Mouse (Mus musculus): ENCODE data around the gene Zfp345. TPM values are rescaled to one million over a fixed set of nuclear protein-coding genes. Genes with fewer than 3 reads are reported as not detected.
A peak's percentile ranks its signal among the peaks of the same experiment; 100 is the strongest.
"Not testable (repeated sequence)": the region's sequence is repeated elsewhere in the genome, so short reads cannot be mapped to it uniquely, and the experiment has no call there.

Gene Zfp345
- 0.14 and 0.29 TPM in 2 replicates for polyA plus RNA-seq (2014; fragmentation: Nextera tagmentation; extraction: Ambion mirVana)

DNA sequence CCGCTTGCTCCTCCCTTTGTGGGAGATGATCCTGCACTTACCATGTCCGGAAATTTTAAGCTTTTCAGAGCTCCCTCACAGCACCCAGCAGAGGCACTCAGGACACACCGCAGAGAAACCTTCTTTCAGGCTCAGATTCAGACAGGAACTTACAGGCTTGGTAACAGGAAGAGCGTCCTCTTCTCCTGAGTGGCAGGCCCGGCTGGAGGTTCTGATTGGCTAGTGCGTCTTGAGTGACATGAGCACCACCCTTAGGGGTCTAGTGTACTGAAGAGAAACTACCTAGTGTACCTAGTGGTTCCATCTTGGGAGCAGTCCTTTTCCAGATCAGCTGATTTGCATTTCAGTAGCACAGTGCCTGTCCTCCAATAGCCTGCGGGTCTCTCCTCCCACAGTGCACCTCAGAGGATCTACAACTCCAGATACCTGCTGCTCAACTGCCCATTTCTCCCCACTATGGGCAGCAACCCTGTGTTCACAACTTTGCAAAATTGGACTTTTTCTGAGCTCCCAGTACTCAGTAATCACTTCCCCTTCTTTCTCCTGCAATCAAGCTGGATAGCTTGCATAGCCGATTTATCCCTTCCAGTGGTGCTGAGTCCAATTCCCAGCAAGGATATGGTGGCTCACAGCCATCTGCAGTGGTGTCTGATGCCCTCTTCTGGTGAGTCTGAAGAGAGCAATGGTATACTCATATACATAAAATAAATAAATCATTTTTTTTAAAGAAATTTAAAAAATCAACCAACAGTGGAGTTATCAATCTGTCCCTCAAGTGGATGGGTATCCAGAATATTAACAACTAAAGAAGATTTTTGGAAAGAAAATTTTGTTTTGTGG lies at the start of gene Zfp345:
Zfp345 (minus strand) TSS at position 153 of the 840 bp plus-strand sequence.
- H3K27ac ChIP-seq (ENCODE audit: low read depth, low read length); H3K9me3 ChIP-seq (ENCODE audit: control insufficient read depth, low read length); H3K4me2 ChIP-seq; H3K4me1 ChIP-seq (replicated peaks; ENCODE audit: control insufficient read depth, insufficient read depth, low read length); H3K9ac ChIP-seq (ENCODE audit: low read depth, low read length); DNase-seq (ENCODE audit: low spot score); H3K27me3 ChIP-seq (replicated peaks; ENCODE audit: control insufficient read depth, insufficient read depth, low read length); H3K4me3 ChIP-seq (ENCODE audit: low read depth, low read length); H3K36me3 ChIP-seq (ENCODE audit: control insufficient read depth, insufficient read depth, low read length): not testable (repeated sequence)
- ATAC-seq (replicated peaks; ENCODE audit: low FRiP score) = peak; percentile 59
- WGBS = 57% methylated on average over 7 of the region's 8 CpGs

DNA sequence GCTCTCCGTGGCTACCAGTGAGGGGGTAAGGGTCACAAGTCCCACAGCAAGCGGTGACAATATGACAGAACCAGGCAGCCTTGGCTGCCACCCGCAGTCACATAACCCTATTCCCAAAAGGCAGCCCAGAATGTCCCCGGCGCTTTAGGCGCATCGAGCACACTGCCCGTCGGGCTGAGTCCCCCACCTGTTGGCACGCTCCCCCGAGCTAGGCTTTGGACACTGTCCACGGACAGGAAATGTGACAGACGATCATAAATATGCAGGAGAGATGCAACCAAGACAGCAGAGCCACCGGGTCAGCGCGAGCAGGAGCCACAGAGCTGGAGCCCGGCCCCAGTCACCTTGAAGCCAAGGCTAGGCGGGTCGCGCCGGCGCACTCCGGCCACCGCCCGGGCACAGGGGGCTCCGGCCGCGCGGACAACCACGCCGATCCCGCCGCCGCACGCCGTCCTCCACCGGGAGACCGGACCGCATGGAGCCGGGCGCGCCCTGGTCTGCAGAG lies 40.9 kb upstream of the Zfp345 start:
- Histone ChIP-seq H3K4me2 (peak overlapping the region; percentile 65), H3K4me1 (replicated peaks; ENCODE audit: control insufficient read depth, insufficient read depth, low read length) (no peaks in the 10 kb centered on the region), H3K9ac (ENCODE audit: low read depth, low read length) (no peak overlapping the region), H3K36me3 (ENCODE audit: control insufficient read depth, insufficient read depth, low read length) (no peaks in the 10 kb centered on the region), H3K27me3 (replicated peaks; ENCODE audit: control insufficient read depth, insufficient read depth, low read length) (peaks cover 17% of the 10 kb centered on the region), H3K9me3 (ENCODE audit: control insufficient read depth, low read length) (no peaks in the 10 kb centered on the region), H3K27ac (ENCODE audit: low read depth, low read length) (no peak overlapping the region), H3K4me3 (ENCODE audit: low read depth, low read length) (peak overlapping the region; percentile 25)
- 4% methylated on average over 42 of the region's 42 CpGs for WGBS
- DNase-seq (ENCODE audit: low spot score) = peak; percentile 44
- ATAC-seq (replicated peaks; ENCODE audit: low FRiP score) = peak; percentile 52

DNA sequence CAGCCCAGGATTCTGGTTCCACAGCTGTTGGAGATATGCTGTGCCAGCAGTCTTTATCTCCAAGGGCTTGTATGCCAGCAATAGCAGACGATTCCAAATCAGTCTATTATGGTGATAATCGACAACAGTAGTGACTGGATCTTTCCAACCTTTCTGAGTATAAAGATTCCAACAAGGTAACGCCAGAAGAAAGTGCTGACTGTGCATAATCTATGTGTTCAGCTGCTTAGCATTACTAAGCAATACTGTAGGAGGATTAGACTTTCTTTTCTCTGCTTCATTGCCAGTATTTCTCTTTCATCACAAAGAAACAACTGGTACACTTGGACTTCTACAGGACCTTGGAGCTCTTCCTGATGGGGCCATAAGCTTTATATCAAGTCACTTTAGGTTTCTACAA lies 27.9 kb upstream of the Zfp345 start:
- H3K36me3 ChIP-seq (ENCODE audit: control insufficient read depth, insufficient read depth, low read length) = no peaks in the 10 kb centered on the region
- H3K27ac ChIP-seq (ENCODE audit: low read depth, low read length) = no peak overlapping the region
- no peaks in the 10 kb centered on the region for H3K9me3 ChIP-seq (ENCODE audit: control insufficient read depth, low read length)
- ATAC-seq (replicated peaks; ENCODE audit: low FRiP score) (no peak), DNase-seq (ENCODE audit: low spot score) (no peak)
- no peaks in the 10 kb centered on the region for H3K27me3 ChIP-seq (replicated peaks; ENCODE audit: control insufficient read depth, insufficient read depth, low read length)
- no peaks in the 10 kb centered on the region for H3K4me1 ChIP-seq (replicated peaks; ENCODE audit: control insufficient read depth, insufficient read depth, low read length)
- no peak overlapping the region for H3K4me2 ChIP-seq
- 68% methylated on average over 3 of the region's 3 CpGs for WGBS
- H3K4me3 ChIP-seq (ENCODE audit: low read depth, low read length) = no peak overlapping the region
- H3K9ac ChIP-seq (ENCODE audit: low read depth, low read length) = no peak overlapping the region

DNA sequence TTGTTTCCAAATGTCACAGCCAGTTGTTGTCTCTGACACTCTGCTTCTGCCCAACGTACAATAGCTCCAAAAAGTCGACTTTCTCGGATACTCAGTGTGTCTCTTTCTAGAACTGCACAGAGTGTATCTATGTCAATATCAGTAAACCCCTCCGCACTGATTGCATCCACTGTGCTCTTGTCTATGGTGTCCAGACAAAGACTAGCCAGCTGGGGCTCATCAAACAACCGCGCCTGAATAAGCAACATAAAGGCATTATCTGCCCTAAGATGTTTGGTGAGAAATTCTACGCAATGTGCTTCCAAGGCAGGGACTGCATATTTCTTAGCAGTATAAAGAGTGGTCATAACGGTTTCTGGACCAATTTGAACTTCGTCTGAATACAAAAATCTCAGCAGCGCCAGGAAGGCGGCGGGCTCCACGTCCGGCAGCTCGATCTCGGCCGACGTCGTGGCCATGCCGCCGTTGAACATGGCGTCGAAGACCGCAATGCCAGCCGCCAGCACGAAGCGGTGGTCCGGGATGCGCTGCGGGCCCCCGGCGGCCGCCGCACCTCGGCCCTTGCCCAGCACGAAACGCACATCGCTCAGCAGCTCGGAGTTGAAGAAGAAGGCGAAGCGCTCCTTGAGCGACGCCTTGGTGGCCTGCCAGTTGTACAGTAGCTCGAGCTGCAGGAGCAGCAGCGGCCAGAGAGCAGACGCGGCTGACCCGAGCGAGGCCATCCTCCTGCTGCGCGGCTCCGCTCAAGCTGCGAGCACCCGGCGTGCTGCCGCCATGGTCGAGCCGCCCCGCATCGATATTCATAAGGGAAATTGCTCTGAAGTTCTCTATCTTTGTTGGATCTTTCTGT lies 15.5 kb upstream of the Zfp345 start:
- not testable (repeated sequence) for H3K36me3 ChIP-seq (ENCODE audit: control insufficient read depth, insufficient read depth, low read length); H3K4me1 ChIP-seq (replicated peaks; ENCODE audit: control insufficient read depth, insufficient read depth, low read length); DNase-seq (ENCODE audit: low spot score); H3K4me3 ChIP-seq (ENCODE audit: low read depth, low read length); H3K9me3 ChIP-seq (ENCODE audit: control insufficient read depth, low read length); ATAC-seq (replicated peaks; ENCODE audit: low FRiP score); H3K27me3 ChIP-seq (replicated peaks; ENCODE audit: control insufficient read depth, insufficient read depth, low read length); H3K9ac ChIP-seq (ENCODE audit: low read depth, low read length); H3K27ac ChIP-seq (ENCODE audit: low read depth, low read length)
- 37% methylated on average over 60 of the region's 60 CpGs for WGBS
- peak overlapping the region; percentile 44 for H3K4me2 ChIP-seq

DNA sequence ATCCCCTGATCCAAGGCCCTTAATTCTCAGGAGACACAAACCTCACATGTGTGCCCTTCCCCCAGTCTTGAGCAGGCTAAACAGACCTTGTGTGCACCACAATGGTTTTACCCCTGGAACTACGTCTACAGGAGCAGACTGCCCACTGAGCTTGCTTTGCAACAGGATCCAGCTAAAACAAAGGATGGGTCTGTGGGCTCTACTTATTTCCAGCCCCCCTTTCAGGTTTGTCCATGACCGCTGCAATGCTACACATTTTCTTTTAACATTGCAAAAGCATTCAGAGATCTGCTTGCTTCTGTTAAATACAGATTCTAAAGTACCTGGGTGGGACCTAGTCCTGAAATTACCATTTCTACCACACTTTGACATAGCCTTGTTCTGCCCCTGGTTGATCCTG lies 8.1 kb upstream of the Zfp345 start:
- Histone ChIP-seq H3K27me3 (replicated peaks; ENCODE audit: control insufficient read depth, insufficient read depth, low read length) (no peaks in the 10 kb centered on the region), H3K9ac (ENCODE audit: low read depth, low read length) (no peak overlapping the region), H3K4me3 (ENCODE audit: low read depth, low read length) (no peak overlapping the region), H3K27ac (ENCODE audit: low read depth, low read length) (no peak overlapping the region), H3K36me3 (ENCODE audit: control insufficient read depth, insufficient read depth, low read length) (no peaks in the 10 kb centered on the region), H3K9me3 (ENCODE audit: control insufficient read depth, low read length) (no peaks in the 10 kb centered on the region), H3K4me1 (replicated peaks; ENCODE audit: control insufficient read depth, insufficient read depth, low read length) (no peaks in the 10 kb centered on the region), H3K4me2 (no peak overlapping the region)
- WGBS = 83% methylated on average over 2 of the region's 2 CpGs
- ATAC-seq (replicated peaks; ENCODE audit: low FRiP score) (no peak), DNase-seq (ENCODE audit: low spot score) (no peak)

DNA sequence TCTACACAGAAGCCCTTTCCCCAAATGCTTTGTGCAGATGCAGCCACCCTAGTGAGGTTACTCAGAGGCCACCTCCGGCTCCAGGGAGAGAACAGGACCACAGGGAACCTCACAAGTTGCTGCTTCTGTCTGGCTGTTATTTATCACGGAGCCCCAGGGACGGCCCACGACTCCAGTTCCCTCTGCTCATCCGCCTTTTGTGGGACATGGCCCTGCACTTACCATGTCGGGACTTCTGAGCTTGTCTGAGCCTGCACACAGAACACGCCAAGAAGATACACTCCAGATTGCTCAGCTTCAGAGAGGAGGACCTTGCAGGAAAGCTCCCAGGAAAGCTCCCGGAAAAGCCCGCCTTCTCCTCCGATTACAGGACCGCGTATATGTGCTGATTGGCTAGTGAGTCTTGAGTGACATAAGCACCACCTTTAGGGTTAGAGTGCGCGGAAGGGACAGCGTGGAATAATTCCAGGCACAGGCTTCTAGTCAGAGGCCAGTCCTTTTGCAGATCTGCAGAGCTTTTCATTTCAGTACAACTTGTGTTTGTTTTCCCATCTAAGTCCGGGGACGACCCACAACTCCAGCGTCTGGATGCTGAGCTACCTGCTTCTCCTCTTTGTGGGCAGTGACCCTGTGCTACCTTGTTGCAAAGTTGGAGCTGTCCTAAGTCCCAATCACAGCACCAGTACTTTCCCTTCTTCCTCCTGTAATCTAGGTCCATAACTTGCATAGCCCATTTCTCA lies 33.5 kb downstream of the Zfp345 start, which contains the start of gene Zfp442:
Zfp442 (minus strand) TSS at position 307 of the 740 bp plus-strand sequence.
- peak within 1 kb of the TSS; percentile 46 for H3K4me3 ChIP-seq (ENCODE audit: low read depth, low read length)
- peak within 1 kb of the TSS; percentile 57 for H3K4me2 ChIP-seq
- peak; percentile 59 for DNase-seq (ENCODE audit: low spot score)
- H3K9ac ChIP-seq (ENCODE audit: low read depth, low read length); H3K27ac ChIP-seq (ENCODE audit: low read depth, low read length); H3K9me3 ChIP-seq (ENCODE audit: control insufficient read depth, low read length); H3K4me1 ChIP-seq (replicated peaks; ENCODE audit: control insufficient read depth, insufficient read depth, low read length); H3K27me3 ChIP-seq (replicated peaks; ENCODE audit: control insufficient read depth, insufficient read depth, low read length); H3K36me3 ChIP-seq (ENCODE audit: control insufficient read depth, insufficient read depth, low read length): not testable (repeated sequence)
- 0% methylated on average over 18 of the region's 18 CpGs for WGBS
- ATAC-seq (replicated peaks; ENCODE audit: low FRiP score) = peak; percentile 97

DNA sequence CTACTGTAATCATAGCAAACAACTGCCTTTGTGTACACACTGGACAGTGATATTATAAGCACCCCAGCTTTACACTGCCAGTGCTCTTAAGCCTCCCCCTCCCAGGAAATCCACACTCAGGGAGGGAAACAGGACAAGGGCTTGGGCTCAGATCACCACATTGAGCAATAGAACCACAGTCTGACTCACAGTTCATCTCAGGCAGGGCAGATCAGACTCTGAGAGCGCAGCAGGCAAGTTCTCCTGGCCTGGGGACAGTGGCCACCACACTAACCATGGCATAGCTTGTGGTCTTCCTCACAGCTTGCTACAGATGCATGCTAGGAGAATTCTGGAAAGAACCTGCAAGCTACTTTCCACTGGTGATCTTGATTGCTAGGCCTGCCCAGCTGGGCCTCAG lies 45.8 kb downstream of the Zfp345 start:
- not testable (repeated sequence) for H3K4me1 ChIP-seq (replicated peaks; ENCODE audit: control insufficient read depth, insufficient read depth, low read length); DNase-seq (ENCODE audit: low spot score); H3K9ac ChIP-seq (ENCODE audit: low read depth, low read length); H3K36me3 ChIP-seq (ENCODE audit: control insufficient read depth, insufficient read depth, low read length); H3K27me3 ChIP-seq (replicated peaks; ENCODE audit: control insufficient read depth, insufficient read depth, low read length); H3K9me3 ChIP-seq (ENCODE audit: control insufficient read depth, low read length); H3K4me2 ChIP-seq; H3K4me3 ChIP-seq (ENCODE audit: low read depth, low read length); H3K27ac ChIP-seq (ENCODE audit: low read depth, low read length)
- WGBS = 89% methylated on average over 1 of the region's 1 CpGs
- peak; percentile 36; the same call in 1 of the 2 replicates for ATAC-seq (replicated peaks; ENCODE audit: low FRiP score)

All from liver, embryonic 11.5 days (tissue).